Mouse (Mus musculus): Measurements from ENCODE around the gene Gpd1l. TPM values are rescaled to one million over a fixed set of nuclear protein-coding genes. Genes with fewer than 3 reads are reported as not detected.

Gene Gpd1l
- polyA plus RNA-seq, 1 experiment from 2014 or later: 12.7 TPM

DNA sequence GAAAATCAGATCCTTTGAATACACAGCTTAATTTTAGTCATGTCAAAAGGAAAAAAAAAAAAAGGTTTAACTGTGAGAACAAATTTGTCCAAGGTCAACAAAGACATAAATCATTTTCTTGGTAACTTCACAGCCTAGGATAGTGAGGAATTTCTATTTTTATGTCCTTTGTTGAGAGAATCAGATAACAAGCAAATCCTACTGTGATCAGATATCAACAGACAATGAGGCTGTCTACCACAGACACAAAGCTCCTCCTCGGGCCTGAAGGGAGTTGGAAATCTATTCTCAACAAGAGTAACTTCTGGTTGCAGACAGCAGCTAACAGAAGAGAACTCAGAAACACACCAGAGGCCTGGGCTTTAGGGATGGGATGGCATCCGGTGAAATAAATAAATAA is 51.8 kb downstream of the Gpd1l start:
- ATAC-seq (peak; percentile 56), DNase-seq (ENCODE audit: low spot score) (peak; percentile 20)
- 46% methylated on average over 2 of the region's 2 CpGs for WGBS
- Histone ChIP-seq H3K4me1 (ENCODE audit: insufficient read depth, low read depth, low read length) (no peaks in the 10 kb centered on the region), H3K9ac (replicated peaks; ENCODE audit: low read depth) (no peak overlapping the region), H3K9me3 (ENCODE audit: low read length) (no peaks in the 10 kb centered on the region), H3K27ac (ENCODE audit: low read length) (no peak overlapping the region), H3K27me3 (replicated peaks; ENCODE audit: insufficient read depth, low read length) (no peaks in the 10 kb centered on the region), H3K4me2 (replicated peaks; ENCODE audit: low read depth, low read length) (no peak overlapping the region), H3K4me3 (ENCODE audit: low read depth, low read length) (no peak overlapping the region), H3K36me3 (ENCODE audit: insufficient read depth, low read length) (no peaks in the 10 kb centered on the region)
- peak; percentile 45; the same call in 1 of the 2 replicates for TF ChIP-seq EP300 (IDR thresholded peaks at IDR 0.05)
- TF ChIP-seq CTCF (IDR thresholded peaks at IDR 0.05): no peak

- DNase-seq (ENCODE audit: low spot score) (no peak), ATAC-seq (peak; percentile 16; the same call in 1 of the 2 replicates)
- H3K4me2 ChIP-seq (replicated peaks; ENCODE audit: low read depth, low read length): no peak overlapping the region
- no peak overlapping the region for H3K27ac ChIP-seq (ENCODE audit: low read length)
- no peaks in the 10 kb centered on the region for H3K36me3 ChIP-seq (ENCODE audit: insufficient read depth, low read length)
- TF ChIP-seq CTCF (IDR thresholded peaks at IDR 0.05): peak; percentile 28; the same call in 1 of the 2 replicates
- TF ChIP-seq EP300 (IDR thresholded peaks at IDR 0.05): no peak
- 42% methylated on average over 11 of the region's 11 CpGs for WGBS
- H3K27me3 ChIP-seq (replicated peaks; ENCODE audit: insufficient read depth, low read length): no peaks in the 10 kb centered on the region
- no peaks in the 10 kb centered on the region for H3K9me3 ChIP-seq (ENCODE audit: low read length)
- no peak overlapping the region for H3K9ac ChIP-seq (replicated peaks; ENCODE audit: low read depth)
- H3K4me1 ChIP-seq (ENCODE audit: insufficient read depth, low read depth, low read length): no peaks in the 10 kb centered on the region; the same call in 1 of the 2 replicates
- H3K4me3 ChIP-seq (ENCODE audit: low read depth, low read length): no peak overlapping the region
Observed at GRCm38 (mm10) chr9:114855327-114855726, 78.5 kb downstream of the Gpd1l start.

DNA sequence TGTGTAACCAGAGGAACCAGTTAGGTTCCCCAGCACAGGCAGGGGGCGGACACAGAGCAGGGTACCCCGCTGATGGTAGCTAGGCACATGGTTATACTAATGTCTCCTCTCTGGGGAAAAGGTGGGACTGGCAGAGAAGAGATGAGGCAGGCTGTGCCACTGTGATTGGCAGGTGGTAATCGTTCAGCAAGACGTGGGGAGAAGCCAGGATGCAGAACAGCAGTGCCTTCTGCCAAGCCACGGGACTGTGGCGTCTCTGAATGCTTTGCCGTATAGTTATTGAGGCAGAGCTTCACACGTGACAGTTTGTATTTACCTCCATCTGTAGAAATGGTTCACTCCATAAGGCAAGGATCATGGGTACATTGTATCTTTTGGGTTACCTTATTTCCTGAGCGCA is 79.1 kb downstream of the Gpd1l start:
- H3K4me3 ChIP-seq (ENCODE audit: low read depth, low read length): no peak overlapping the region
- no peaks in the 10 kb centered on the region for H3K9me3 ChIP-seq (ENCODE audit: low read length)
- no peak for TF ChIP-seq CTCF (IDR thresholded peaks at IDR 0.05)
- no peak for TF ChIP-seq EP300 (IDR thresholded peaks at IDR 0.05)
- no peak overlapping the region for H3K27ac ChIP-seq (ENCODE audit: low read length)
- no peaks in the 10 kb centered on the region for H3K36me3 ChIP-seq (ENCODE audit: insufficient read depth, low read length)
- DNase-seq (ENCODE audit: low spot score) (no peak), ATAC-seq (no peak)
- H3K27me3 ChIP-seq (replicated peaks; ENCODE audit: insufficient read depth, low read length): no peaks in the 10 kb centered on the region
- 66% methylated on average over 9 of the region's 9 CpGs for WGBS
- H3K9ac ChIP-seq (replicated peaks; ENCODE audit: low read depth): no peak overlapping the region
- no peaks in the 10 kb centered on the region; the same call in 1 of the 2 replicates for H3K4me1 ChIP-seq (ENCODE audit: insufficient read depth, low read depth, low read length)
- H3K4me2 ChIP-seq (replicated peaks; ENCODE audit: low read depth, low read length): no peak overlapping the region

DNA sequence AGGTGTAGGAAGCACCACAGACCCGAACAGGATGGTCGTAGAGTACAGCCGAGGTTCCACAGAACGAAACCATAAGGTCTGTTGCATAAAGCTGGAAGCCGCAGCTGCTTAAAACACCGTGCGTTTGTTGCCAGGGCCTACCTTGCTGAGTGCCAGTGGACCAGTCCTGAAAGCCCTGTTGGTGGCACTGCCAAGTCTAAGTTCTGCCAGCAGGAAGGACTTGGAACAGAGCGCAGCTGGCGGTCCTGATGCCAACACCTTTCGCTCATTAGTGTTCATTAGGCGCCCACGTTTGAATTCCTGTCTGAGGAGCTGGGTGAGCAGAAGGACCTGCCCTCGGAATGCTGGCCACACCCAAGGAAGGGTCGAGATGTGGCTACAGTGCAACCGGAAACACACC is 80.5 kb downstream of the Gpd1l start:
- 62% methylated on average over 15 of the region's 15 CpGs for WGBS
- Histone ChIP-seq H3K9me3 (ENCODE audit: low read length) (no peaks in the 10 kb centered on the region), H3K27ac (ENCODE audit: low read length) (no peak overlapping the region), H3K27me3 (replicated peaks; ENCODE audit: insufficient read depth, low read length) (no peaks in the 10 kb centered on the region), H3K4me3 (ENCODE audit: low read depth, low read length) (no peak overlapping the region), H3K4me1 (ENCODE audit: insufficient read depth, low read depth, low read length) (no peaks in the 10 kb centered on the region; the same call in 1 of the 2 replicates), H3K36me3 (ENCODE audit: insufficient read depth, low read length) (no peaks in the 10 kb centered on the region), H3K9ac (replicated peaks; ENCODE audit: low read depth) (no peak overlapping the region), H3K4me2 (replicated peaks; ENCODE audit: low read depth, low read length) (no peak overlapping the region)
- TF ChIP-seq CTCF (IDR thresholded peaks at IDR 0.05) (no peak), EP300 (IDR thresholded peaks at IDR 0.05) (no peak)
- ATAC-seq: peak; percentile 10
- DNase-seq (ENCODE audit: low spot score): peak; percentile 40

GRCm38 (mm10) chr9:114851419-114852190 is 82.2 kb downstream of the Gpd1l start:
- 23% methylated on average over 8 of the region's 8 CpGs for WGBS
- DNase-seq (ENCODE audit: low spot score) (peak; percentile 83), ATAC-seq (peak; percentile 89)
- Histone ChIP-seq H3K4me1 (ENCODE audit: insufficient read depth, low read depth, low read length) (no peaks in the 10 kb centered on the region; the same call in 1 of the 2 replicates), H3K9me3 (ENCODE audit: low read length) (no peaks in the 10 kb centered on the region), H3K27me3 (replicated peaks; ENCODE audit: insufficient read depth, low read length) (no peaks in the 10 kb centered on the region), H3K4me2 (replicated peaks; ENCODE audit: low read depth, low read length) (no peak overlapping the region), H3K4me3 (ENCODE audit: low read depth, low read length) (no peak overlapping the region), H3K27ac (ENCODE audit: low read length) (no peak overlapping the region), H3K36me3 (ENCODE audit: insufficient read depth, low read length) (no peaks in the 10 kb centered on the region), H3K9ac (replicated peaks; ENCODE audit: low read depth) (no peak overlapping the region)
- TF ChIP-seq EP300 (IDR thresholded peaks at IDR 0.05) (peak; percentile 81), CTCF (IDR thresholded peaks at IDR 0.05) (no peak; the same call in 1 of the 2 replicates)

Other genes with a start within 250 kb of the Gpd1l start
- 44.5 and 48.1 TPM in 2 replicates for gene Dync1li1, start 245.2 kb downstream of the Gpd1l start, polyA plus RNA-seq (2015; fragmentation: Nextera tagmentation; extraction: Ambion mirVana)
- gene Cmtm6, start 202.9 kb downstream of the Gpd1l start, polyA plus RNA-seq (2015; fragmentation: Nextera tagmentation; extraction: Ambion mirVana): 85.5 and 88.8 TPM in 2 replicates
- gene Cmtm7, start 152.1 kb downstream of the Gpd1l start, polyA plus RNA-seq (2015; fragmentation: Nextera tagmentation; extraction: Ambion mirVana): 65.0 and 74.8 TPM in 2 replicates
- gene Cmtm8, start 89.8 kb downstream of the Gpd1l start, polyA plus RNA-seq (2015; fragmentation: Nextera tagmentation; extraction: Ambion mirVana): 130 and 147 TPM in 2 replicates
- gene Osbpl10, start 44.6 kb upstream of the Gpd1l start, polyA plus RNA-seq (2015; fragmentation: Nextera tagmentation; extraction: Ambion mirVana): 2.2 and 2.6 TPM in 2 replicates
- gene Rps27rt, start 48.8 kb upstream of the Gpd1l start, polyA plus RNA-seq (2015; fragmentation: Nextera tagmentation; extraction: Ambion mirVana): 620 and 625 TPM in 2 replicates